Mouse (Mus musculus) kidney, postnatal 0 days (tissue): Measurements from ENCODE around the gene BC107364. TPM values are rescaled to one million over a fixed set of nuclear protein-coding genes. Genes with fewer than 3 reads are reported as not detected.
"Not testable (repeated sequence)": the region's sequence is repeated elsewhere in the genome, so short reads cannot be mapped to it uniquely, and the experiment has no call there.

Experiments
- ATAC-seq: fragments of 200-750 bp; cut with Nextera tagmentation; replicated peaks from 2 replicates; pipeline ENCODE4 v1.8.0; 2017; ENCODE audit warnings: low read depth, moderate number of reproducible peaks, moderate TSS enrichment, moderate library complexity; ENCODE audit not compliant: low FRiP score
- DNase-seq: peaks from one replicate; pipeline ENCODE4 v3.0.0-alpha.2; 2016; ENCODE audit warnings: low spot score
- H3K27ac ChIP-seq: fragments of 300-500 bp; sonication (generic); 2 replicates; pipeline ENCODE4 v1.5.1; 2014; ENCODE audit warnings: mild to moderate bottlenecking
- H3K27me3 ChIP-seq: fragments of 300-500 bp; sonication (generic); 2 replicates; pipeline ENCODE4 v1.6.1; 2014; ENCODE audit warnings: low read length, mixed read lengths; ENCODE audit not compliant: insufficient read depth
- H3K36me3 ChIP-seq: fragments of 300-500 bp; sonication (generic); 2 replicates; pipeline ENCODE4 v1.6.1; 2014; ENCODE audit warnings: low read length, mixed read lengths; ENCODE audit not compliant: insufficient read depth
- H3K4me1 ChIP-seq: fragments of 300-500 bp; sonication (generic); replicated peaks from 2 replicates; pipeline ENCODE4 v1.6.1; 2014; ENCODE audit warnings: antibody characterized with exemption, low read length, mixed read lengths; ENCODE audit not compliant: insufficient read depth
- H3K4me2 ChIP-seq: fragments of 300-500 bp; sonication (generic); 2 replicates; pipeline ENCODE4 v1.6.1; 2014; ENCODE audit warnings: mild to moderate bottlenecking, low read length, moderate library complexity, mixed read lengths
- H3K4me3 ChIP-seq: fragments of 300-500 bp; sonication (generic); replicated peaks from 2 replicates; pipeline ENCODE4 v1.5.1; 2014; ENCODE audit warnings: low read depth, low read length
- H3K9ac ChIP-seq: fragments of 300-500 bp; sonication (generic); 2 replicates; pipeline ENCODE4 v1.6.1; 2014; ENCODE audit warnings: low read depth, low read length
- H3K9me3 ChIP-seq: fragments of 300-500 bp; sonication (generic); replicated peaks from 2 replicates; pipeline ENCODE4 v1.6.1; 2016; ENCODE audit warnings: low read length, inconsistent platforms, mixed read lengths
- CTCF ChIP-seq: IDR thresholded peaks from 2 replicates; pipeline ENCODE4 v1.5.1; 2016; ENCODE audit warnings: antibody characterized with exemption, low read depth, mild to moderate bottlenecking, moderate library complexity
- WGBS: fragments of 180-500 bp; shearing (Covaris S2); extraction: QIAGEN DNeasy Blood & Tissue Kit; methylation state at CpG from one replicate; pipeline ENCODE4 v1.1.7; 2014; 5-methylcytosine and 5-hydroxymethylcytosine counted together
- polyA plus RNA-seq: library from polyadenylated mRNA; unstranded; fragments of >200 nt; fragmentation: Nextera tagmentation; extraction: Ambion mirVana; gene quantifications from 2 replicates; pipeline ENCODE4 v1.2.1, GENCODE M21; 2015

Gene BC107364
- polyA plus RNA-seq, 1 experiment from 2014 or later: 0.51 TPM

- ATAC-seq: peak; percentile 38
- H3K27ac ChIP-seq: peak overlapping the region; percentile 62; the same call in 1 of the 2 replicates
- H3K9me3 ChIP-seq: no peaks in the 10 kb centered on the region
- no peaks in the 10 kb centered on the region for H3K36me3 ChIP-seq
- DNase-seq: peak; percentile 81
- H3K27me3 ChIP-seq: no peaks in the 10 kb centered on the region
- H3K4me3 ChIP-seq: peak overlapping the region; percentile 47
- under 1% methylated on average over 19 of the region's 19 CpGs for WGBS
- peak overlapping the region; percentile 40 for H3K9ac ChIP-seq
- H3K4me1 ChIP-seq: 0 out of 2 replicates have a peak, but pooled peaks cover 3% of the 10 kb centered on the region
- H3K4me2 ChIP-seq: peak overlapping the region; percentile 78
- TF ChIP-seq CTCF: peak; percentile 71
These were observed 45.4 kb upstream of the BC107364 start for GRCm38 (mm10) chr3:96497451-96498028.

- ATAC-seq, H3K27me3 ChIP-seq, H3K4me1 ChIP-seq, H3K9me3 ChIP-seq, H3K36me3 ChIP-seq: not testable (repeated sequence)
- WGBS: 19% methylated on average over 14 of the region's 14 CpGs
- Histone ChIP-seq H3K4me2 (peak overlapping the region; percentile 78), H3K4me3 (peak overlapping the region; percentile 47), H3K9ac (peak overlapping the region; percentile 40), H3K27ac (peak overlapping the region; percentile 62)
- DNase-seq: peak; percentile 23
These were observed 44.6 kb upstream of the BC107364 start for GRCm38 (mm10) chr3:96496620-96497275.

- Histone ChIP-seq H3K27me3 (no peaks in the 10 kb centered on the region), H3K4me3 (no peak overlapping the region), H3K9me3 (no peaks in the 10 kb centered on the region), H3K9ac (no peak overlapping the region), H3K4me1 (0 out of 2 replicates have a peak, but pooled peaks cover 3% of the 10 kb centered on the region), H3K27ac (no peak overlapping the region), H3K36me3 (no peaks in the 10 kb centered on the region), H3K4me2 (no peak overlapping the region)
- TF ChIP-seq CTCF: no peak
- WGBS: 55% methylated on average over 7 of the region's 7 CpGs
- no peak for ATAC-seq
- no peak for DNase-seq
These were observed 44.1 kb upstream of the BC107364 start for GRCm38 (mm10) chr3:96496216-96496615.

- no peak for ATAC-seq
- WGBS: 97% methylated on average over 1 of the region's 1 CpGs
- no peaks in the 10 kb centered on the region for H3K9me3 ChIP-seq
- 0 out of 2 replicates have a peak, but pooled peaks cover 3% of the 10 kb centered on the region for H3K4me1 ChIP-seq
- H3K4me3 ChIP-seq: no peak overlapping the region
- H3K36me3 ChIP-seq: no peaks in the 10 kb centered on the region
- no peak for TF ChIP-seq CTCF
- H3K27ac ChIP-seq: no peak overlapping the region
- no peak overlapping the region for H3K9ac ChIP-seq
- H3K4me2 ChIP-seq: no peak overlapping the region
- no peaks in the 10 kb centered on the region for H3K27me3 ChIP-seq
- no peak for DNase-seq
These were observed 43.5 kb upstream of the BC107364 start for GRCm38 (mm10) chr3:96495490-96496210.

- no peaks in the 10 kb centered on the region for H3K9me3 ChIP-seq
- no peak for TF ChIP-seq CTCF
- no peak overlapping the region for H3K4me2 ChIP-seq
- H3K4me1 ChIP-seq: 0 out of 2 replicates have a peak, but pooled peaks cover 3% of the 10 kb centered on the region
- H3K27ac ChIP-seq: no peak overlapping the region
- ATAC-seq (no peak), DNase-seq (no peak)
- no peak overlapping the region for H3K4me3 ChIP-seq
- H3K27me3 ChIP-seq: no peaks in the 10 kb centered on the region
- H3K9ac ChIP-seq: no peak overlapping the region
- H3K36me3 ChIP-seq: no peaks in the 10 kb centered on the region
- WGBS: over 99% methylated on average over 3 of the region's 3 CpGs
These were observed 42.8 kb upstream of the BC107364 start for GRCm38 (mm10) chr3:96494912-96495311.

GRCm38 (mm10) chr3:96494456-96494855, 42.4 kb upstream of the BC107364 start:
- 96% methylated on average over 5 of the region's 11 CpGs for WGBS
- not testable (repeated sequence) for H3K4me3 ChIP-seq, H3K4me1 ChIP-seq

GRCm38 (mm10) chr3:96489636-96490035, 37.5 kb upstream of the BC107364 start:
- H3K4me1 ChIP-seq, H3K9ac ChIP-seq, H3K4me3 ChIP-seq, ATAC-seq, DNase-seq, H3K27me3 ChIP-seq, H3K4me2 ChIP-seq, H3K9me3 ChIP-seq, H3K36me3 ChIP-seq: not testable (repeated sequence)
- peak overlapping the region; percentile 78 for H3K27ac ChIP-seq
- WGBS: 80% methylated on average over 5 of the region's 8 CpGs

More at GRCm38 (mm10) chr3:96494456-96494855, 42.4 kb upstream of the BC107364 start:
- H3K9me3 ChIP-seq, H3K36me3 ChIP-seq, H3K27ac ChIP-seq, H3K27me3 ChIP-seq, H3K9ac ChIP-seq, H3K4me2 ChIP-seq, ATAC-seq, DNase-seq: not testable (repeated sequence)

GRCm38 (mm10) chr3:96488907-96489629, 37.0 kb upstream of the BC107364 start:
- DNase-seq, H3K4me3 ChIP-seq, H3K36me3 ChIP-seq, H3K4me1 ChIP-seq, H3K27me3 ChIP-seq, H3K4me2 ChIP-seq, H3K9me3 ChIP-seq, H3K9ac ChIP-seq: not testable (repeated sequence)
- peak overlapping the region; percentile 77; the same call in 1 of the 2 replicates for H3K27ac ChIP-seq
- under 1% methylated on average over 7 of the region's 31 CpGs for WGBS
- peak; percentile 65 for ATAC-seq
